Mouse (Mus musculus) MEL (cell line): ENCODE results near the gene Polrmt. TPM values are rescaled to one million over a fixed set of nuclear protein-coding genes. Genes with fewer than 3 reads are reported as not detected.

ENCODE experiments used
- DNase-seq: peaks from one replicate; pipeline ENCODE4 v3.0.0; 2011; ENCODE audit warnings: low read depth, low spot score
- H3K27ac ChIP-seq: 2 replicates; pipeline ENCODE4 v1.5.1; 2012; ENCODE audit warnings: low read depth, mild to moderate bottlenecking, control low read depth, low read length, moderate library complexity; ENCODE audit not compliant: control insufficient read depth
- H3K27me3 ChIP-seq, 2 experiments: fragments of 150-350 bp in 1 of 2; sonication (generic) in 1 of 2; 2 replicates each; pipeline ENCODE4 v1.6.1; 2012; ENCODE audit warnings: low read length in 2 of 2, mild to moderate bottlenecking in 2 of 2, improper control_type of control experiment in 1 of 2, moderate library complexity in 1 of 2; ENCODE audit not compliant: insufficient read depth in 2 of 2, control insufficient read depth in 1 of 2
- H3K36me3 ChIP-seq, 2 experiments: 2 replicates each; pipeline ENCODE4 v1.6.1; 2012 to 2014; ENCODE audit warnings: low read length in 2 of 2, improper control_type of control experiment in 1 of 2, inconsistent platforms in 1 of 2, mild to moderate bottlenecking in 1 of 2; ENCODE audit not compliant: insufficient read depth in 2 of 2, control insufficient read depth in 1 of 2
- H3K4me1 ChIP-seq, 2 experiments: fragments of 150-350 bp in 1 of 2; sonication (generic) in 1 of 2; 2 replicates each; pipeline ENCODE4 v1.6.1; 2012; ENCODE audit warnings: low read length in 2 of 2, improper control_type of control experiment in 1 of 2, mild to moderate bottlenecking in 1 of 2; ENCODE audit not compliant: insufficient read depth in 2 of 2, control insufficient read depth in 1 of 2
- H3K4me3 ChIP-seq, 2 experiments: fragments of 150-350 bp in 1 of 2; sonication (generic) in 1 of 2; 2 replicates each; pipeline ENCODE4 v1.5.1; 2012; ENCODE audit warnings: low read depth in 2 of 2, low read length in 2 of 2, mild to moderate bottlenecking in 2 of 2, moderate library complexity in 2 of 2, control low read depth in 1 of 2, improper control_type of control experiment in 1 of 2; ENCODE audit not compliant: control insufficient read depth in 1 of 2, insufficient read depth in 1 of 2
- H3K79me2 ChIP-seq: 2 replicates; pipeline ENCODE4 v1.6.1; 2012; ENCODE audit warnings: mild to moderate bottlenecking, low read length, moderate library complexity; ENCODE audit not compliant: control insufficient read depth, poor library complexity, insufficient read depth
- H3K9ac ChIP-seq: 2 replicates; pipeline ENCODE4 v1.6.1; 2012; ENCODE audit warnings: low read depth, mild to moderate bottlenecking, control low read depth, low read length, moderate library complexity; ENCODE audit not compliant: control insufficient read depth, poor library complexity, severe bottlenecking
- H3K9me3 ChIP-seq: fragments of 150-350 bp; sonication (generic); replicated peaks from 2 replicates; pipeline ENCODE4 v1.6.1; 2012; ENCODE audit warnings: mild to moderate bottlenecking, low read length, improper control_type of control experiment, moderate library complexity; ENCODE audit not compliant: insufficient read depth
- BHLHE40 ChIP-seq: IDR thresholded peaks from 2 replicates; pipeline ENCODE4 v1.6.1; 2012; ENCODE audit warnings: low read depth, mild to moderate bottlenecking, inconsistent platforms, low read length, improper control_type of control experiment, borderline replicate concordance
- CHD2 ChIP-seq: IDR thresholded peaks from 2 replicates; pipeline ENCODE4 v1.6.1; 2011; ENCODE audit warnings: low read length, improper control_type of control experiment
- CTCF ChIP-seq, 3 experiments: IDR thresholded peaks in 2 of 3; conservative IDR thresholded peaks in 1 of 3; 2 replicates each; pipeline ENCODE4 v1.5.1; 2011 to 2012; ENCODE audit warnings: low read length in 3 of 3, low read depth in 2 of 3, mild to moderate bottlenecking in 2 of 3, improper control_type of control experiment in 1 of 3, inconsistent platforms in 1 of 3, mixed read lengths in 1 of 3, moderate library complexity in 1 of 3; ENCODE audit not compliant: control insufficient read depth in 1 of 3, insufficient read depth in 1 of 3, poor library complexity in 1 of 3, severe bottlenecking in 1 of 3
- E2F4 ChIP-seq: IDR thresholded peaks from 2 replicates; pipeline ENCODE4 v1.6.1; 2011; ENCODE audit warnings: low read depth, low read length, improper control_type of control experiment, borderline replicate concordance
- EP300 ChIP-seq, 2 experiments: IDR thresholded peaks; 2 replicates each; pipeline ENCODE4 v1.6.1; 2011; ENCODE audit warnings: improper control_type of control experiment in 2 of 2, low read length in 2 of 2, low read depth in 1 of 2, mild to moderate bottlenecking in 1 of 2
- ETS1 ChIP-seq: IDR thresholded peaks from 2 replicates; pipeline ENCODE4 v1.6.1; 2012; ENCODE audit warnings: low read depth, mild to moderate bottlenecking, inconsistent platforms, low read length, improper control_type of control experiment, moderate library complexity
- HCFC1 ChIP-seq: IDR thresholded peaks from 2 replicates; pipeline ENCODE4 v1.6.1; 2012; ENCODE audit warnings: low read depth, mild to moderate bottlenecking, inconsistent platforms, low read length, improper control_type of control experiment, moderate library complexity
- JUND ChIP-seq: IDR thresholded peaks from 2 replicates; pipeline ENCODE4 v1.6.1; 2011; ENCODE audit warnings: low read depth, mild to moderate bottlenecking, improper control_type of control experiment, low read length
- KAT2A ChIP-seq: conservative IDR thresholded peaks from 2 replicates; pipeline ENCODE4 v1.6.1; 2012; ENCODE audit warnings: low read depth, low read length, improper control_type of control experiment, inconsistent platforms
- MAFK ChIP-seq: IDR thresholded peaks from 2 replicates; pipeline ENCODE4 v1.6.1; 2011; ENCODE audit warnings: low read depth, mild to moderate bottlenecking, low read length, improper control_type of control experiment, borderline replicate concordance
- MAX ChIP-seq: IDR thresholded peaks from 2 replicates; pipeline ENCODE4 v1.6.1; 2011; ENCODE audit warnings: low read length, improper control_type of control experiment
- MAZ ChIP-seq: IDR thresholded peaks from 2 replicates; pipeline ENCODE4 v1.6.1; 2012; ENCODE audit warnings: low read depth, mild to moderate bottlenecking, inconsistent platforms, low read length, improper control_type of control experiment
- MEF2A ChIP-seq: IDR thresholded peaks from 2 replicates; pipeline ENCODE4 v1.6.1; 2014; ENCODE audit warnings: low read depth, mild to moderate bottlenecking, inconsistent platforms, low read length, improper control_type of control experiment; ENCODE audit not compliant: poor library complexity, insufficient replicate concordance, severe bottlenecking; ENCODE audit errors: extremely low read depth
- MXI1 ChIP-seq: IDR thresholded peaks from 2 replicates; pipeline ENCODE4 v1.6.1; 2011; ENCODE audit warnings: mild to moderate bottlenecking, low read depth, low read length, improper control_type of control experiment
- MYB ChIP-seq: IDR thresholded peaks from 2 replicates; pipeline ENCODE4 v1.6.1; 2011; ENCODE audit warnings: mild to moderate bottlenecking, low read depth, low read length, improper control_type of control experiment
- MYC ChIP-seq: IDR thresholded peaks from 2 replicates; pipeline ENCODE4 v1.6.1; 2011; ENCODE audit warnings: low read depth, mild to moderate bottlenecking, low read length, improper control_type of control experiment, moderate library complexity
- NELFE ChIP-seq: IDR thresholded peaks from 2 replicates; pipeline ENCODE4 v1.6.1; 2011; ENCODE audit warnings: low read depth, low read length, improper control_type of control experiment
- POLR2A ChIP-seq, 2 experiments: IDR thresholded peaks; 2 replicates each; pipeline ENCODE4 v1.6.1; 2011 to 2012; ENCODE audit warnings: low read length in 2 of 2, mild to moderate bottlenecking in 2 of 2, control low read depth in 1 of 2, improper control_type of control experiment in 1 of 2, low read depth in 1 of 2, moderate library complexity in 1 of 2; ENCODE audit not compliant: control insufficient read depth in 1 of 2, insufficient read depth in 1 of 2, poor library complexity in 1 of 2
- POLR2AphosphoS2 ChIP-seq: IDR thresholded peaks from 2 replicates; pipeline ENCODE4 v1.6.1; 2011; ENCODE audit warnings: low read length, improper control_type of control experiment
- POLR2AphosphoS5 ChIP-seq: IDR thresholded peaks from 2 replicates; pipeline ENCODE4 v1.6.1; 2012; ENCODE audit warnings: low read depth, borderline replicate concordance, mild to moderate bottlenecking, inconsistent platforms, low read length, moderate library complexity, mixed read lengths
- SIN3A ChIP-seq: IDR thresholded peaks from 2 replicates; pipeline ENCODE4 v1.6.1; 2012; ENCODE audit warnings: low read length, improper control_type of control experiment, inconsistent platforms
- TAL1 ChIP-seq: IDR thresholded peaks from 2 replicates; pipeline ENCODE4 v1.6.1; 2012; ENCODE audit warnings: mild to moderate bottlenecking, inconsistent platforms, low read length, moderate library complexity, mixed read lengths
- TBP ChIP-seq: IDR thresholded peaks from 2 replicates; pipeline ENCODE4 v1.8.0; 2011; ENCODE audit warnings: low read depth, low read length, improper control_type of control experiment
- TCF12 ChIP-seq: IDR thresholded peaks from 2 replicates; pipeline ENCODE4 v1.6.1; 2014; ENCODE audit warnings: low read depth, mild to moderate bottlenecking, inconsistent platforms, low read length, improper control_type of control experiment, moderate library complexity
- UBTF ChIP-seq: IDR thresholded peaks from 2 replicates; pipeline ENCODE4 v1.6.1; 2012; ENCODE audit warnings: low read depth, mild to moderate bottlenecking, inconsistent platforms, low read length, improper control_type of control experiment, moderate library complexity, borderline replicate concordance; ENCODE audit not compliant: insufficient read depth
- USF2 ChIP-seq, 2 experiments: IDR thresholded peaks; 2 replicates each; pipeline ENCODE4 v1.6.1; 2011 to 2012; ENCODE audit warnings: improper control_type of control experiment in 2 of 2, low read length in 2 of 2, borderline replicate concordance in 1 of 2, inconsistent platforms in 1 of 2, low read depth in 1 of 2, mild to moderate bottlenecking in 1 of 2; ENCODE audit not compliant: insufficient read depth in 1 of 2
- ZKSCAN1 ChIP-seq: IDR thresholded peaks from 2 replicates; pipeline ENCODE4 v1.6.1; 2012; ENCODE audit warnings: low read depth, mild to moderate bottlenecking, inconsistent platforms, low read length, improper control_type of control experiment, moderate library complexity
- ZMIZ1 ChIP-seq: IDR thresholded peaks from 2 replicates; pipeline ENCODE4 v1.6.1; 2012; ENCODE audit warnings: low read depth, mild to moderate bottlenecking, inconsistent platforms, low read length, improper control_type of control experiment, moderate library complexity
- ZNF384 ChIP-seq: IDR thresholded peaks from 2 replicates; pipeline ENCODE4 v1.6.1; 2012; ENCODE audit warnings: low read depth, mild to moderate bottlenecking, inconsistent platforms, low read length, improper control_type of control experiment
- polyA plus RNA-seq, 2 experiments: library from polyadenylated mRNA; stranded (reverse) in 1 of 2; unstranded in 1 of 2; fragments of >175 nt in 1 of 2; fragments of >200 nt in 1 of 2; gene quantifications; 2 replicates each; pipeline versions ENCODE4 v1.2.1 to v1.2.4; 2012; ENCODE audit warnings: low replicate concordance in 2 of 2, low read depth in 1 of 2; ENCODE audit not compliant: insufficient read length in 2 of 2, insufficient read depth in 1 of 2, missing spikeins in 1 of 2
- total RNA-seq: library from RNA; depleted of rRNA; stranded (reverse); fragments of 300-350 nt; gene quantifications from 2 replicates; pipeline ENCODE4 v1.2.3, GENCODE M21; 2012

Polrmt gene
- total and polyA plus RNA-seq, 3 experiments, result 35.7 to 66.9 TPM; not detected in 1

DNA sequence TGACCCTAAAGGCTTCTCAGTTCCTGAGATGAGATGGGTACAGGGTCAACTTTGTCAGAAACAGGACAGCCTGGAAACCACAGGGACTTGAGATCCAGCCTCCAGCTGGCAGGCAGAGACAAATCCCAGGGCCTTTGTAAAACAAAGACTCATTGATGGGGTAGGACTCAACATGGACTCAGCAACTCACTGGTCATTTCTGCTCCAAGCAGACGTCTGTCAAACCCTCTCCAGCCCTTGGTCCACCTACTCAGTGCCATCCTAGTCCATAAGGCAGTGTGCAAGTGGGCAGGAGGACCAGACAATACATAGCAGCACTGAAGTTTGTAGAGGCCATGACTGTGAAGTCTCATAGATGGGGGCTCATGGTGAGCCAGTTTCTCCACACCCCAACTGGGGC lies 33.2 kb downstream of the Polrmt start:
- TF ChIP-seq SIN3A (no peak), NELFE (peak; percentile 37; the same call in 1 of the 2 replicates), ZNF384 (no peak)
- Histone ChIP-seq H3K27me3 (no peaks in the 10 kb centered on the region), H3K4me1 (peaks cover 0 to 9% of the 10 kb centered on the region in 2 experiments; a peak in 2 of 4 replicates), H3K9me3 (no peaks in the 10 kb centered on the region), H3K36me3 (peaks cover 0 to 6% of the 10 kb centered on the region in 2 experiments; a peak in 2 of 4 replicates), H3K4me3 (no peak overlapping the region), H3K27ac (no peak overlapping the region), H3K79me2 (peaks cover 4% of the 10 kb centered on the region), H3K9ac (no peak overlapping the region)
- DNase-seq, result peak; percentile 51

DNA sequence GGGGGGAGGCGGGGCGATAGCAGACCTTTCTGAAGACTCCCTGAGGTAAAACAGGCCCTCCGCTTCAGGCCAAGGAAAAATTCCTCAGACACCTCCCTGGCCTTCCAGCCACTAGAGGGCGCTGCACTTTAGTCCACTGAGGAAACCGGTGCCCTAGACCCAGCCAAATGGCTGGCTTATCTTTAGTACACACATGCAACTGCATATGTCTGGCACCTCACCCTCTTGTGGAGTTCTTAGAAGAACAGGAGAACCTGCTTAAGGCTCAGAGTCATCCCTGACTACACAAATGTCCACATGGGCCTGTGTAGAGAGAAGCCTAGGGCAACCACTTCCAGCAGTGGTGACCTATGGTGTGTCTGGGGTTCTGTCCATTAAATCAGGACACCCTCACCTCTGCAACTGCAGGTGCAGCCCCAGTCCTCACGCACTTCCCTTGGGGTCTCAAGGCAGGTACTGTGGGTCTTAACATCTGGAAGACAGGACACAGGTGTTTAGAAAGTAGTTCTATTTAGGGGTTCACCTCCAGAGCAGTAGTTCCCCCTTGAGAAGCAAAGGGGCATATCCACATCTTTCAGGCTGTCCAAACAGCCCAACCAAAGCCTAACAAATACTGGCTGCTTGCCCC lies 33.8 kb downstream of the Polrmt start:
- no peak overlapping the region for H3K9ac ChIP-seq
- peak; percentile 93 for DNase-seq
- TF ChIP-seq HCFC1, result peak; percentile 61; the same call in 1 of the 2 replicates
- no peak for TF ChIP-seq ZKSCAN1
- peak in 1 of 2 experiments; percentile 70; a peak in 2 of 4 replicates for TF ChIP-seq EP300 (IDR thresholded peaks at IDR 0.05; ENCODE audit: low read depth in 1 of 2, low read length in 2 of 2)
- no peak for TF ChIP-seq MEF2A
- peak; percentile 75 to 94 (median 84) for TF ChIP-seq CTCF (IDR thresholded peaks at IDR 0.05 in 2 of 3, conservative IDR thresholded peaks at IDR 0.05 in 1 of 3; ENCODE audit: control insufficient read depth in 1 of 3, insufficient read depth in 1 of 3, low read depth in 2 of 3, low read length in 3 of 3, poor library complexity in 1 of 3, severe bottlenecking in 1 of 3)
- TF ChIP-seq ZMIZ1, result peak; percentile 77
- no peak; the same call in 1 of the 2 replicates for TF ChIP-seq SIN3A
- peak in 1 of 2 experiments; percentile 42; a peak in 2 of 4 replicates for TF ChIP-seq POLR2A (IDR thresholded peaks at IDR 0.05; ENCODE audit: control insufficient read depth in 1 of 2, insufficient read depth in 1 of 2, low read depth in 1 of 2, low read length in 2 of 2, poor library complexity in 1 of 2)
- TF ChIP-seq UBTF, result no peak
- peak; percentile 97 for TF ChIP-seq TAL1
- peak; percentile 52; the same call in 1 of the 2 replicates for TF ChIP-seq BHLHE40
- no peak for TF ChIP-seq KAT2A
- TF ChIP-seq MAX, result no peak
- peak; percentile 86 for TF ChIP-seq TCF12
- peak; percentile 68; the same call in 1 of the 2 replicates for TF ChIP-seq MYC
- no peak for TF ChIP-seq MAFK
- TF ChIP-seq MXI1, result peak; percentile 71
- no peak for TF ChIP-seq ZNF384
- no peak for TF ChIP-seq TBP
- no peak for TF ChIP-seq JUND
- TF ChIP-seq POLR2AphosphoS5, result 0 out of 2 replicates have a peak, but pooled peaks have one; percentile 20
- no peak for TF ChIP-seq USF2 (IDR thresholded peaks at IDR 0.05; ENCODE audit: borderline replicate concordance in 1 of 2, insufficient read depth in 1 of 2, low read depth in 1 of 2, low read length in 2 of 2)
- TF ChIP-seq POLR2AphosphoS2, result peak; percentile 97
- no peak for TF ChIP-seq MAZ
- TF ChIP-seq E2F4, result no peak
- TF ChIP-seq CHD2, result 0 out of 2 replicates have a peak, but pooled peaks have one; percentile 21
- TF ChIP-seq MYB, result no peak
- TF ChIP-seq ETS1, result peak; percentile 52; the same call in 1 of the 2 replicates

More for the DNA sequence above, 33.8 kb downstream of the Polrmt start:
- no peaks in the 10 kb centered on the region for H3K9me3 ChIP-seq
- peaks cover 0 to 9% of the 10 kb centered on the region in 2 experiments; a peak in 2 of 4 replicates for H3K4me1 ChIP-seq
- H3K27me3 ChIP-seq, result no peaks in the 10 kb centered on the region
- H3K36me3 ChIP-seq, result peaks cover 0 to 6% of the 10 kb centered on the region in 2 experiments; a peak in 2 of 4 replicates
- 0 out of 2 replicates have a peak overlapping the region, but pooled peaks have one; percentile 22 for H3K27ac ChIP-seq
- no peak overlapping the region for H3K4me3 ChIP-seq
- peaks cover 8% of the 10 kb centered on the region for H3K79me2 ChIP-seq
